Mouse (Mus musculus) limb, embryonic 10.5 days (tissue): ENCODE measurements at regions not wholly inside any gene's neighbourhood (a gene's known extent, or its start where the extent isn't known, plus 50 kb on each side); places are given as distances from the start of the nearest gene placed in this dataset.

Source experiments
- DNase-seq: peaks from one replicate; pipeline ENCODE4 v3.0.0-alpha.2; 2017; ENCODE audit warnings: low spot score
- H3K27ac ChIP-seq: fragments of 300-500 bp; sonication (generic); 2 replicates; pipeline ENCODE4 v1.5.1; 2016; ENCODE audit warnings: mild to moderate bottlenecking
- H3K27me3 ChIP-seq: fragments of 300-500 bp; sonication (generic); 2 replicates; pipeline ENCODE4 v1.6.1; 2016; ENCODE audit warnings: low read depth, mild to moderate bottlenecking; ENCODE audit not compliant: poor library complexity, severe bottlenecking
- H3K36me3 ChIP-seq: fragments of 300-500 bp; sonication (generic); 2 replicates; pipeline ENCODE4 v1.6.1; 2016; ENCODE audit warnings: mild to moderate bottlenecking, moderate library complexity
- H3K4me1 ChIP-seq: fragments of 300-500 bp; sonication (generic); 2 replicates; pipeline ENCODE4 v1.6.1; 2016
- H3K4me3 ChIP-seq: fragments of 300-500 bp; sonication (generic); 2 replicates; pipeline ENCODE4 v1.5.1; 2016; ENCODE audit warnings: mild to moderate bottlenecking, moderate library complexity
- H3K9me3 ChIP-seq: fragments of 300-500 bp; sonication (generic); replicated peaks from 2 replicates; pipeline ENCODE4 v1.6.1; 2016; ENCODE audit warnings: mild to moderate bottlenecking
- WGBS: fragments of 180-500 bp; shearing (Covaris S2); methylation state at CpG from one replicate; pipeline ENCODE4 v1.1.7; 2016; 5-methylcytosine and 5-hydroxymethylcytosine counted together

GRCm38 (mm10) chr3:57228400-57228799, 73.4 kb downstream of the Tm4sf1 start:
- no peaks in the 10 kb centered on the region for H3K27me3 ChIP-seq
- no peak for DNase-seq
- WGBS: 95% methylated on average over 2 of the region's 2 CpGs

GRCm38 (mm10) chr3:57223773-57224172, 78.0 kb downstream of the Tm4sf1 start:
- H3K4me3 ChIP-seq: no peak overlapping the region
- H3K27me3 ChIP-seq: no peaks in the 10 kb centered on the region
- DNase-seq: no peak
- no peaks in the 10 kb centered on the region for H3K36me3 ChIP-seq
- no peaks in the 10 kb centered on the region for H3K4me1 ChIP-seq
- H3K27ac ChIP-seq: no peak overlapping the region
- 81% methylated on average over 2 of the region's 2 CpGs for WGBS
- no peaks in the 10 kb centered on the region for H3K9me3 ChIP-seq

More at GRCm38 (mm10) chr3:57228400-57228799, 73.4 kb downstream of the Tm4sf1 start:
- Histone ChIP-seq H3K4me3 (no peak overlapping the region), H3K36me3 (no peaks in the 10 kb centered on the region), H3K27ac (no peak overlapping the region), H3K9me3 (no peaks in the 10 kb centered on the region), H3K4me1 (no peaks in the 10 kb centered on the region)

GRCm38 (mm10) chr3:57222318-57222914, 79.4 kb downstream of the Tm4sf1 start:
- H3K4me1 ChIP-seq: no peaks in the 10 kb centered on the region
- no peaks in the 10 kb centered on the region for H3K36me3 ChIP-seq
- H3K27me3 ChIP-seq: no peaks in the 10 kb centered on the region
- 80% methylated on average over 3 of the region's 3 CpGs for WGBS
- H3K4me3 ChIP-seq: no peak overlapping the region
- DNase-seq: no peak
- H3K27ac ChIP-seq: no peak overlapping the region
- H3K9me3 ChIP-seq: no peaks in the 10 kb centered on the region

GRCm38 (mm10) chr3:57218431-57218830, 83.4 kb downstream of the Tm4sf1 start:
- Histone ChIP-seq H3K4me3 (no peak overlapping the region), H3K9me3 (no peaks in the 10 kb centered on the region), H3K36me3 (no peaks in the 10 kb centered on the region), H3K27me3 (no peaks in the 10 kb centered on the region), H3K27ac (no peak overlapping the region), H3K4me1 (no peaks in the 10 kb centered on the region)
- DNase-seq: no peak
- WGBS: 77% methylated on average over 3 of the region's 3 CpGs

GRCm38 (mm10) chr3:57204066-57204723, 97.6 kb downstream of the Tm4sf1 start:
- Histone ChIP-seq H3K4me3 (no peak overlapping the region), H3K27ac (no peak overlapping the region), H3K9me3 (no peaks in the 10 kb centered on the region), H3K4me1 (no peaks in the 10 kb centered on the region), H3K36me3 (no peaks in the 10 kb centered on the region), H3K27me3 (no peaks in the 10 kb centered on the region)
- peak; percentile 34 for DNase-seq
- 31% methylated on average over 3 of the region's 3 CpGs for WGBS

- Histone ChIP-seq H3K27me3 (no peaks in the 10 kb centered on the region), H3K36me3 (no peaks in the 10 kb centered on the region), H3K9me3 (no peaks in the 10 kb centered on the region), H3K4me3 (no peak overlapping the region), H3K27ac (no peak overlapping the region), H3K4me1 (no peaks in the 10 kb centered on the region)
- WGBS: 85% methylated on average over 4 of the region's 4 CpGs
- DNase-seq: no peak
Measured at GRCm38 (mm10) chr3:57203418-57203817, 98.4 kb downstream of the Tm4sf1 start.

- Histone ChIP-seq H3K4me3 (no peak overlapping the region), H3K27me3 (no peaks in the 10 kb centered on the region), H3K27ac (no peak overlapping the region), H3K36me3 (no peaks in the 10 kb centered on the region), H3K4me1 (no peaks in the 10 kb centered on the region), H3K9me3 (no peaks in the 10 kb centered on the region)
- no peak for DNase-seq
- 73% methylated on average over 4 of the region's 4 CpGs for WGBS
Measured at GRCm38 (mm10) chr3:57181587-57181986, 120.2 kb downstream of the Tm4sf1 start.

GRCm38 (mm10) chr3:57153177-57153948, 148.4 kb downstream of the Tm4sf1 start:
- H3K9me3 ChIP-seq: no peaks in the 10 kb centered on the region
- H3K27me3 ChIP-seq: no peaks in the 10 kb centered on the region
- DNase-seq: no peak
- WGBS: 64% methylated on average over 4 of the region's 4 CpGs
- H3K36me3 ChIP-seq: no peaks in the 10 kb centered on the region
- no peak overlapping the region for H3K4me3 ChIP-seq
- H3K4me1 ChIP-seq: no peaks in the 10 kb centered on the region
- H3K27ac ChIP-seq: no peak overlapping the region

GRCm38 (mm10) chr3:57149156-57149555, 152.6 kb downstream of the Tm4sf1 start:
- no peak for DNase-seq
- no peaks in the 10 kb centered on the region for H3K4me1 ChIP-seq
- no peak overlapping the region for H3K4me3 ChIP-seq
- 88% methylated on average over 3 of the region's 3 CpGs for WGBS
- H3K9me3 ChIP-seq: no peaks in the 10 kb centered on the region
- no peak overlapping the region for H3K27ac ChIP-seq
- H3K36me3 ChIP-seq: no peaks in the 10 kb centered on the region
- H3K27me3 ChIP-seq: no peaks in the 10 kb centered on the region

GRCm38 (mm10) chr3:57136847-57137246, 164.9 kb downstream of the Tm4sf1 start:
- Histone ChIP-seq H3K4me1 (peaks cover 5% of the 10 kb centered on the region), H3K36me3 (no peaks in the 10 kb centered on the region), H3K9me3 (no peaks in the 10 kb centered on the region), H3K27ac (peak overlapping the region; percentile 56; the same call in 1 of the 2 replicates), H3K27me3 (no peaks in the 10 kb centered on the region), H3K4me3 (peak overlapping the region; percentile 48)
- 16% methylated on average over 24 of the region's 24 CpGs for WGBS
- peak; percentile 58 for DNase-seq

- 84% methylated on average over 2 of the region's 2 CpGs for WGBS
- Histone ChIP-seq H3K27ac (no peak overlapping the region), H3K4me3 (no peak overlapping the region), H3K27me3 (no peaks in the 10 kb centered on the region), H3K36me3 (no peaks in the 10 kb centered on the region), H3K9me3 (no peaks in the 10 kb centered on the region), H3K4me1 (no peaks in the 10 kb centered on the region)
- DNase-seq: no peak
Measured at GRCm38 (mm10) chr3:57128606-57129005, 173.2 kb downstream of the Tm4sf1 start.

- no peaks in the 10 kb centered on the region for H3K4me1 ChIP-seq
- no peaks in the 10 kb centered on the region for H3K9me3 ChIP-seq
- WGBS: 84% methylated on average over 4 of the region's 4 CpGs
- H3K36me3 ChIP-seq: no peaks in the 10 kb centered on the region
- H3K27ac ChIP-seq: no peak overlapping the region
- no peak for DNase-seq
- H3K4me3 ChIP-seq: no peak overlapping the region
- no peaks in the 10 kb centered on the region for H3K27me3 ChIP-seq
Measured at GRCm38 (mm10) chr3:57125792-57126485, 175.8 kb downstream of the Tm4sf1 start.

- H3K27me3 ChIP-seq: no peaks in the 10 kb centered on the region
- H3K4me3 ChIP-seq: no peak overlapping the region
- no peaks in the 10 kb centered on the region for H3K9me3 ChIP-seq
- H3K27ac ChIP-seq: no peak overlapping the region
- DNase-seq: no peak
- no peaks in the 10 kb centered on the region for H3K4me1 ChIP-seq
- WGBS: 94% methylated on average over 1 of the region's 1 CpGs
- no peaks in the 10 kb centered on the region for H3K36me3 ChIP-seq
Measured at GRCm38 (mm10) chr3:57118016-57118415, 183.8 kb downstream of the Tm4sf1 start.
